9 mouse cellular contexts compared by ENCODE assay signal in genomic region chr6:95207063-95207462, GRCm38 (mm10).
DNase-seq lines count a peak whose midpoint lies in the region; ATAC-seq and TF ChIP-seq lines count a peak whose summit lies in the region.
"Had no signal": no experiment of that assay in that cellular context is flagged by ENCODE, and none has a peak within 500 bp of the region (broad histone marks: within the 10 kb centered on the region; RNA-seq: fewer than 3 reads in every experiment).

No protein-coding gene starts in this region.

- H3K9me3 ChIP-seq in midbrain, embryonic 10.5 days (replicated peaks) = no peaks in the 10 kb centered on the region
- H3K9me3 ChIP-seq in midbrain, embryonic 16.5 days (replicated peaks; ENCODE audit: control insufficient read depth, low read length, poor library complexity, severe bottlenecking) = no peaks in the 10 kb centered on the region
- no peaks in the 10 kb centered on the region for H3K9me3 ChIP-seq in kidney, postnatal 0 days (replicated peaks; ENCODE audit: low read length)
- no peaks in the 10 kb centered on the region for H3K9me3 ChIP-seq in intestine, embryonic 15.5 days
- H3K9me3 ChIP-seq: heart, embryonic 13.5 days had no signal

- no peak overlapping the region for H3K4me3 ChIP-seq in midbrain, embryonic 10.5 days
- H3K4me3 ChIP-seq in midbrain, embryonic 16.5 days (ENCODE audit: low read depth, low read length) = no peak overlapping the region
- H3K4me3 ChIP-seq in kidney, postnatal 0 days (replicated peaks; ENCODE audit: low read depth, low read length) = no peak overlapping the region
- no peak overlapping the region for H3K4me3 ChIP-seq in intestine, embryonic 15.5 days (replicated peaks)
- H3K4me3 ChIP-seq: heart, embryonic 13.5 days had no signal

- H3K36me3 ChIP-seq in midbrain, embryonic 10.5 days = no peaks in the 10 kb centered on the region
- no peaks in the 10 kb centered on the region for H3K36me3 ChIP-seq in midbrain, embryonic 16.5 days (ENCODE audit: control insufficient read depth, insufficient read depth, low read length)
- no peaks in the 10 kb centered on the region for H3K36me3 ChIP-seq in kidney, postnatal 0 days (ENCODE audit: insufficient read depth, low read length)
- no peaks in the 10 kb centered on the region for H3K36me3 ChIP-seq in intestine, embryonic 15.5 days
- H3K36me3 ChIP-seq: heart, embryonic 13.5 days had no signal

- DNase-seq in cerebellum, postnatal 36 days = peak; percentile 20 to 25
- DNase-seq in cerebellum, adult 11-12 months = no peak
- peak; percentile 28 for DNase-seq in midbrain, embryonic 10.5 days (ENCODE audit: low spot score)
- DNase-seq in adipocyte (ENCODE audit: low spot score) = peak; percentile 28
- DNase-seq in kidney, postnatal 0 days (ENCODE audit: low spot score) = peak; percentile 18
- peak; percentile 38 for DNase-seq in lung, postnatal 10 days

- WGBS in midbrain, embryonic 10.5 days = 32% methylated on average over 2 of the region's 2 CpGs
- WGBS in midbrain, embryonic 16.5 days = 35% methylated on average over 2 of the region's 2 CpGs
- WGBS in kidney, postnatal 0 days = 40% methylated on average over 2 of the region's 2 CpGs
- 44% methylated on average over 2 of the region's 2 CpGs for WGBS in intestine, embryonic 15.5 days

- ATAC-seq in midbrain, embryonic 16.5 days = no peak
- ATAC-seq in kidney, postnatal 0 days (replicated peaks; ENCODE audit: low FRiP score, low read depth) = no peak
- ATAC-seq in intestine, embryonic 15.5 days = no peak

- peaks cover 17% of the 10 kb centered on the region; the same call in 1 of the 2 replicates for H3K27me3 ChIP-seq in midbrain, embryonic 10.5 days (ENCODE audit: low read depth, poor library complexity, severe bottlenecking)
- no peaks in the 10 kb centered on the region for H3K27me3 ChIP-seq in midbrain, embryonic 16.5 days (ENCODE audit: control insufficient read depth, insufficient read depth, low read depth, low read length)
- no peaks in the 10 kb centered on the region for H3K27me3 ChIP-seq in kidney, postnatal 0 days (ENCODE audit: insufficient read depth, low read length)
- H3K27me3 ChIP-seq in intestine, embryonic 15.5 days (replicated peaks) = no peaks in the 10 kb centered on the region
- H3K27me3 ChIP-seq: heart, embryonic 13.5 days had no signal

- H3K4me2 ChIP-seq in midbrain, embryonic 16.5 days (ENCODE audit: low read length) = no peak overlapping the region
- H3K4me2 ChIP-seq in kidney, postnatal 0 days (ENCODE audit: low read length) = no peak overlapping the region
- no peak overlapping the region for H3K4me2 ChIP-seq in intestine, embryonic 15.5 days (replicated peaks)
- H3K4me2 ChIP-seq: heart, embryonic 13.5 days had no signal

- no peak overlapping the region for H3K27ac ChIP-seq in midbrain, embryonic 10.5 days (replicated peaks)
- H3K27ac ChIP-seq in midbrain, embryonic 16.5 days (ENCODE audit: low read length) = no peak overlapping the region
- H3K27ac ChIP-seq in kidney, postnatal 0 days = no peak overlapping the region
- H3K27ac ChIP-seq in intestine, embryonic 15.5 days = no peak overlapping the region
- H3K27ac ChIP-seq: heart, embryonic 13.5 days had no signal

- H3K9ac ChIP-seq in midbrain, embryonic 16.5 days (ENCODE audit: low read depth, low read length) = no peak overlapping the region
- no peak overlapping the region for H3K9ac ChIP-seq in kidney, postnatal 0 days (ENCODE audit: low read depth, low read length)
- no peak overlapping the region for H3K9ac ChIP-seq in intestine, embryonic 15.5 days
- H3K9ac ChIP-seq: heart, embryonic 13.5 days had no signal

- peaks cover 28% of the 10 kb centered on the region for H3K4me1 ChIP-seq in midbrain, embryonic 10.5 days
- H3K4me1 ChIP-seq in midbrain, embryonic 16.5 days (ENCODE audit: control insufficient read depth, insufficient read depth, low read length) = peaks cover 12% of the 10 kb centered on the region
- H3K4me1 ChIP-seq in kidney, postnatal 0 days (replicated peaks; ENCODE audit: insufficient read depth, low read length) = no peaks in the 10 kb centered on the region
- H3K4me1 ChIP-seq in intestine, embryonic 15.5 days (replicated peaks) = no peaks in the 10 kb centered on the region

- peak; percentile 63 for TF ChIP-seq CTCF in kidney, postnatal 0 days (IDR thresholded peaks at IDR 0.05; ENCODE audit: low read depth)
